In the genomic region with DNA sequence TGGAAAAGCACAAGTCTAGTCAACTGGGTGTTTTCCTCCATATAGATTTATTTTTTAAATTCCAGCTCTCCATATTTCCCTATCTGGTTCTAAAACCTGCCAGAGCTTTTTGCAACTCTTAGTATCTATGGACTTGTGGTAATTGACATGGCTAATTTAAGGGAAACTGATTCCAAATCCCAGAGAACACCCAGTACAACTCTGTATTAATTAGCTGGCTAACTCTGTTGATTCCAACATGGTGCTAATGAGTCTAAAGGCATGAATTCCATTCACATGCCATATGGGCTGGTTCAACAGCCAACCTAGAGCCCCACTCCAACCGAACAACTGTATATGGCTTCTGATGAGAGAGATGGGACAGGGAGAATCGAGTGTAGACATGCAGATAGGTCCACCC, we compare ENCODE assay signal across 27 mouse cellular contexts.
"Had no signal": no experiment of that assay in that cellular context is flagged by ENCODE, and none has a peak within 500 bp of the region (broad histone marks: within the 10 kb centered on the region; RNA-seq: fewer than 3 reads in every experiment).

No protein-coding gene starts in this region.

- ATAC-seq: hindbrain, postnatal 0 days; intestine, embryonic 16.5 days; liver, embryonic 12.5 days had no signal

- H3K27ac ChIP-seq: heart, adult 2 months; heart, embryonic 13.5 days; heart, embryonic 15.5 days; hindbrain, embryonic 13.5 days; hindbrain, embryonic 15.5 days; hindbrain, postnatal 0 days; kidney, embryonic 15.5 days; kidney, postnatal 0 days; limb, embryonic 13.5 days; limb, embryonic 15.5 days; liver, embryonic 12.5 days; liver, embryonic 14.5 days had no signal

- H3K36me3 ChIP-seq: heart, embryonic 13.5 days; heart, embryonic 15.5 days; hindbrain, embryonic 13.5 days; hindbrain, embryonic 15.5 days; kidney, embryonic 15.5 days; limb, embryonic 13.5 days; limb, embryonic 15.5 days; liver, embryonic 12.5 days had no signal

- H3K4me1 ChIP-seq: heart, embryonic 13.5 days; heart, embryonic 15.5 days; limb, embryonic 15.5 days; liver, embryonic 12.5 days had no signal

- H3K27me3 ChIP-seq: heart, embryonic 13.5 days; heart, embryonic 15.5 days; hindbrain, embryonic 13.5 days; hindbrain, embryonic 15.5 days; kidney, embryonic 15.5 days; limb, embryonic 15.5 days; liver, embryonic 12.5 days had no signal

- H3K4me2 ChIP-seq: heart, embryonic 11.5 days; heart, embryonic 13.5 days; heart, embryonic 15.5 days; hindbrain, embryonic 13.5 days; hindbrain, embryonic 15.5 days; kidney, embryonic 15.5 days; limb, embryonic 13.5 days; limb, embryonic 15.5 days; liver, embryonic 12.5 days had no signal

- H3K9me3 ChIP-seq: heart, embryonic 13.5 days; heart, embryonic 15.5 days; hindbrain, embryonic 13.5 days; hindbrain, embryonic 15.5 days; kidney, embryonic 15.5 days; limb, embryonic 13.5 days; limb, embryonic 15.5 days; liver, embryonic 12.5 days had no signal

- H3K9ac ChIP-seq: heart, embryonic 13.5 days; heart, embryonic 15.5 days; hindbrain, embryonic 13.5 days; hindbrain, embryonic 15.5 days; kidney, embryonic 15.5 days; limb, embryonic 13.5 days; limb, embryonic 15.5 days; liver, embryonic 12.5 days; liver, embryonic 14.5 days had no signal

- H3K4me3 ChIP-seq: heart, adult 2 months; heart, embryonic 13.5 days; heart, embryonic 15.5 days; hindbrain, embryonic 13.5 days; hindbrain, embryonic 15.5 days; kidney, embryonic 15.5 days; limb, embryonic 13.5 days; limb, embryonic 15.5 days; liver, embryonic 12.5 days had no signal

- DNase-seq: gastrocnemius, postnatal 14 days; gastrocnemius, postnatal 36 days; heart, adult 11 months; heart, adult 2 months; heart, postnatal 14 days; heart, postnatal 36 days; kidney, adult 11 months; kidney, adult 2 months; kidney, adult 9 months; kidney, postnatal 14 days; kidney, postnatal 36 days; layer of hippocampus, adult 9-11 months; layer of hippocampus, postnatal 36 days; left cerebral cortex, postnatal 4 days had no signal
